Mouse (Mus musculus): Measurements from ENCODE around the gene Itm2a. TPM values are rescaled to one million over a fixed set of nuclear protein-coding genes. Genes with fewer than 3 reads are reported as not detected.
A peak's percentile ranks its signal among the peaks of the same experiment; 100 is the strongest.

Itm2a gene
- 311 and 352 TPM in 2 replicates for polyA plus RNA-seq (2015; fragmentation: Nextera tagmentation; extraction: Ambion mirVana)

DNA sequence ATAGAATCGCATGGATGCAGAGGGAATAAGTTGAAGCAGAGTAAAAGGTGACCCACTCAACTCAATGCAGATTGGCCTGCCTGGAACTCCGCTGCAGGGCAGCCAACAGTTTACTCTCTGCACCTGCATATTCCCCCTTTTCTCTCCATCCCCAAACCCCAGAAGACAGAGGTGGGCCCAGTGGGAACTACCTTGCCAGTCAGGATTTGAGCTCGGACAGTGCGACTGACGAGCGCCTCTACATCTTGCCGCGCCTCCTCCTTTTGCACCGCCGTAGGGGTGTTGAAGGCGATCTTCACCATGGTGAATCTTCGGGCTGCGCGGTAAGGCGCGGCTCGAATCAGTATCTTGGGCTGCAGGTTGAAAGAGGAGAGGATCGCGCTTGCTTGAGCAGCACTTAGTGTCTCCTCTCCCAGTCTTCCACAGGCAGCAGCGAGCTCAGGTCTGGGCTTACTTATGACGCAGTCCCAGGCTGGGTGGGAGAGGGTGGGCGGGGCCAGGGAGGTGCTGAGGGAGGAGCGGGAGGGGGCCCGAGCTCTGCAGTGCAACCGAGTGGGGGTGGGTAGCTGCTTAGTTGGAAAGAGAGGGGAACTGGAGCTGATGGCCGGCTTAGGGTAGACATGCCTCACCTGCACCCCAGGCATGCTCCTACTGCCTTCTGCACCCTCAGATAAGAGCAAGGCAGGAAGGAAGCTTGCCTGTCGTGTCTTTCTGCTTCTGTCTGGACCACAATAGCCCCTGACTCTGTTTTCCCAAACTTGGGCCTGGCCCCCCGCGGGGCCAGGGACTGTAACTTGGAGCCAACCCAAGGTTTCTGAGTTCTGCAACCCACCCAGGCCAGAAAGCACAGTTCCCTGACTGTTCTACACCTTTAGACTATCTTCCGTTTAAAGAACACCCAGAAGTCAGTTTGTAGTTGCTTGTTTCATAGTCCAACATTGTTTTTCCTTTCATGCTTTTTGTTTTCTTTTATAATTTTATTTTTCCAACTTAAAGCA lies at the start of gene Itm2a:
TSS of gene Itm2a (minus strand) at position 462 of the 998 bp plus-strand sequence.
- H3K36me3 ChIP-seq (ENCODE audit: control insufficient read depth, insufficient read depth), result no peaks in the 10 kb centered on the region
- H3K4me2 ChIP-seq (ENCODE audit: low read depth, low read length), result peak within 1 kb of the TSS; percentile 59
- no peaks in the 10 kb centered on the region; the same call in 1 of the 2 replicates for H3K4me1 ChIP-seq (ENCODE audit: control insufficient read depth, insufficient read depth, low read length)
- H3K9me3 ChIP-seq (replicated peaks; ENCODE audit: control insufficient read depth, low read length), result no peaks in the 10 kb centered on the region
- no peaks in the 10 kb centered on the region for H3K27me3 ChIP-seq (ENCODE audit: control insufficient read depth, insufficient read depth, low read length)
- peak within 1 kb of the TSS; percentile 56 for H3K4me3 ChIP-seq (ENCODE audit: low read length)
- 10% methylated on average over 30 of the region's 30 CpGs for WGBS
- peak within 1 kb of the TSS; percentile 60 for H3K27ac ChIP-seq (ENCODE audit: low read length)
- H3K9ac ChIP-seq (ENCODE audit: low read length), result peak within 1 kb of the TSS; percentile 65
- ATAC-seq (replicated peaks; ENCODE audit: extremely low read depth, insufficient read depth, low FRiP score), result peak; percentile 94

DNA sequence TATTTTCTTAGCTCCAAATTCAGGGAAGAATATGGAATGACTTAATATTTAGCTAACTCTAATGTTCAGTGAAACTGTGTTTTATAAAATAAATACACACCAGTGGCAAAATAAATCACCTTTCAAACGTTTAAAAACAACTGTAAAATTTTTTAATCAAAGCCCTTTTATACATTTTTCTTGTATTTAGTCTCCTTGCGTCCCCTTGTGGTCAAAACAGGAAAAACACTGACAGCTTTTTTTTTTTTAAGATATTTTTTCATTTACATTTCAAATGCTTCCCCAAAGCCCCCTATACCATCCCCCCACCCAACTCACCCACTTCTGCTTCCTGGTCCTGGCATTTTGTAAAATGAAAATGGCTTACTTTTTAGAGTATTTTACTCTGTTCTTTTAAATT lies 32.7 kb upstream of the Itm2a start:
- Histone ChIP-seq H3K9ac (ENCODE audit: low read length) (no peak overlapping the region), H3K4me3 (ENCODE audit: low read length) (no peak overlapping the region), H3K36me3 (ENCODE audit: control insufficient read depth, insufficient read depth) (no peaks in the 10 kb centered on the region), H3K27me3 (ENCODE audit: control insufficient read depth, insufficient read depth, low read length) (no peaks in the 10 kb centered on the region), H3K4me2 (ENCODE audit: low read depth, low read length) (no peak overlapping the region), H3K27ac (ENCODE audit: low read length) (no peak overlapping the region), H3K4me1 (ENCODE audit: control insufficient read depth, insufficient read depth, low read length) (no peaks in the 10 kb centered on the region), H3K9me3 (replicated peaks; ENCODE audit: control insufficient read depth, low read length) (no peaks in the 10 kb centered on the region)
- ATAC-seq (replicated peaks; ENCODE audit: extremely low read depth, insufficient read depth, low FRiP score), result no peak
- WGBS, result 2% methylated on average over 2 of the region's 2 CpGs

DNA sequence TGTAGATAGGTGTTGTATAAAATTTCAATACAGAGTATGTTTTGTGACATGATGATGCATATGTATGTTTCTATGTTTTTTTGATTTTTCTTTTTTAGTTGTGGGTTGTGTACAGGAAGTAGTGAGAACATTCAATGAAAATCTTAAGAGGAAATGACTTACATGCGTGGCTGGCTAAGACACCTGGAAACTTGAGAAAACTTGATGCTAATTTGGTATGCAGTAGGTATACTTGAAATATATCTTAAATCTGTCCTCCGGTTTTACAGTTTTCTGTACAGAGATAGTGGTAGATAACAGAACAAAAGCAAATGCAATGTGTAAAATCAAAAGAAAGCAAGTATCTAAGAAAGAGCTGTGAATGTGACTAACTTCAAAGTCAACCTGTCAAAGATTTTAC lies 18.1 kb upstream of the Itm2a start:
- H3K9me3 ChIP-seq (replicated peaks; ENCODE audit: control insufficient read depth, low read length), result no peaks in the 10 kb centered on the region
- no peaks in the 10 kb centered on the region for H3K4me1 ChIP-seq (ENCODE audit: control insufficient read depth, insufficient read depth, low read length)
- no peak overlapping the region for H3K9ac ChIP-seq (ENCODE audit: low read length)
- ATAC-seq (replicated peaks; ENCODE audit: extremely low read depth, insufficient read depth, low FRiP score), result no peak
- no peaks in the 10 kb centered on the region for H3K36me3 ChIP-seq (ENCODE audit: control insufficient read depth, insufficient read depth)
- no peaks in the 10 kb centered on the region for H3K27me3 ChIP-seq (ENCODE audit: control insufficient read depth, insufficient read depth, low read length)
- WGBS, result 71% methylated on average over 2 of the region's 2 CpGs
- no peak overlapping the region for H3K27ac ChIP-seq (ENCODE audit: low read length)
- H3K4me3 ChIP-seq (ENCODE audit: low read length), result no peak overlapping the region
- no peak overlapping the region for H3K4me2 ChIP-seq (ENCODE audit: low read depth, low read length)

DNA sequence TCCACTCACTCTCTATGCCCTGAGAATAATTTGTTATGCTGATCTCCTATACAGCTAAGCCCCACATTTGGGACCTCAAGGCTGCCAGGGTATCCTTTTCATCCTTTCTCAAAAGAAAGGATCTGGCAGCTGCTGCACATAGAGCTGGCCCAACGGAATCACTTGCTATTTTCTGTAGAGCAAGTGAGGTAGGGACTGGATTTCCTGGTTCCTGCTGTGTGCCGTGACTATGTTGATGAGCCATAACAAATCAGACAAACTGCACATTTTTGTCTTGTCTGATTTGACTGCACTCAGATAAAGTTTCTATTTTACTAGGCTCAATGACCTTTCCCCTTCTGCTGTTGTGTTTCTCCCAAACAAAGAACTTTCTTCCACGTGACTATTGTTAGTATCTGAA lies 14.2 kb upstream of the Itm2a start:
- no peak overlapping the region for H3K27ac ChIP-seq (ENCODE audit: low read length)
- no peak overlapping the region for H3K4me3 ChIP-seq (ENCODE audit: low read length)
- H3K4me2 ChIP-seq (ENCODE audit: low read depth, low read length), result no peak overlapping the region
- H3K4me1 ChIP-seq (ENCODE audit: control insufficient read depth, insufficient read depth, low read length), result no peaks in the 10 kb centered on the region
- WGBS, result 57% methylated on average over 3 of the region's 3 CpGs
- no peak overlapping the region for H3K9ac ChIP-seq (ENCODE audit: low read length)
- no peaks in the 10 kb centered on the region for H3K27me3 ChIP-seq (ENCODE audit: control insufficient read depth, insufficient read depth, low read length)
- no peak for ATAC-seq (replicated peaks; ENCODE audit: extremely low read depth, insufficient read depth, low FRiP score)
- H3K36me3 ChIP-seq (ENCODE audit: control insufficient read depth, insufficient read depth), result no peaks in the 10 kb centered on the region
- H3K9me3 ChIP-seq (replicated peaks; ENCODE audit: control insufficient read depth, low read length), result no peaks in the 10 kb centered on the region

DNA sequence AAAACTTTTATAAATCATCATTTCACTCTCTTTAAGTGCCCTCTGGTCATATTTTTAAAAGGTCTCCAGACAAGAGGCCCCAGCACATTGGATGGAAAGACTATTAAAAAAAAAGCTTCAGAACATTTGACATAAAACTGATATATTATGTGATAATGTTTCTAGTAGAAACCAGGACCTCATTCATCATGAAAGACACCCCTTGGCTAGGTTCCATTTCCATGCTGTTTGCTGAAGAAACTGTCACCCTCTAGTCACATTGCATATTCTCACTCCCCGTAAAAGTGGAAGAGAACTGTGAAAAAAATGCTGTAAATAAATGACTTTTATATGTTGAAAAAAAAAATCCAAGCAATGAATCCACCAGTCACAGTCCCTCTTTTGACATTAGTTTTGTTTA lies 12.8 kb upstream of the Itm2a start:
- Histone ChIP-seq H3K27ac (ENCODE audit: low read length) (no peak overlapping the region), H3K4me3 (ENCODE audit: low read length) (no peak overlapping the region), H3K9me3 (replicated peaks; ENCODE audit: control insufficient read depth, low read length) (no peaks in the 10 kb centered on the region), H3K4me1 (ENCODE audit: control insufficient read depth, insufficient read depth, low read length) (no peaks in the 10 kb centered on the region), H3K9ac (ENCODE audit: low read length) (no peak overlapping the region), H3K27me3 (ENCODE audit: control insufficient read depth, insufficient read depth, low read length) (no peaks in the 10 kb centered on the region), H3K4me2 (ENCODE audit: low read depth, low read length) (no peak overlapping the region), H3K36me3 (ENCODE audit: control insufficient read depth, insufficient read depth) (no peaks in the 10 kb centered on the region)
- 50% methylated on average over 1 of the region's 1 CpGs for WGBS
- no peak for ATAC-seq (replicated peaks; ENCODE audit: extremely low read depth, insufficient read depth, low FRiP score)

DNA sequence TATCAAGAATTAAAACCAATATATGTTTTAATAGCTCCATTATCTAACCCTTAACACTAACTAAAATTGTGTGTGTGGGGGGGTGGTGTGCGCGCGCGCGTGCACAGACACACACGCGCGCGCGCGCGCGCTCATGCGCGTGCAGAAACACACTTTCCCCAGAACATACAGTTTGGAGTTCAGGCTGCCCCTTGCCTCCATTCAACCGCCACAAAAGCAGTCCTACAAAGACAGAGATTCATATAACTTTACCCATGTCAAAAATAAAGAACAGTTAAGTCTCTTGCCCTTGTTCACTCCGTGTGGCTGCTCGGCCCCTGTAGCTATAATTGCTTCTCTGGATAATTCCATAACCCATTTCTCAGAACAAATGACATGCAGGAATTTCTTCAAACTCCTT lies 695 bp downstream of the Itm2a start:
- peak overlapping the region; percentile 59 for H3K4me2 ChIP-seq (ENCODE audit: low read depth, low read length)
- no peaks in the 10 kb centered on the region for H3K36me3 ChIP-seq (ENCODE audit: control insufficient read depth, insufficient read depth)
- H3K9me3 ChIP-seq (replicated peaks; ENCODE audit: control insufficient read depth, low read length), result no peaks in the 10 kb centered on the region
- peak overlapping the region; percentile 60 for H3K27ac ChIP-seq (ENCODE audit: low read length)
- no peaks in the 10 kb centered on the region; the same call in 1 of the 2 replicates for H3K4me1 ChIP-seq (ENCODE audit: control insufficient read depth, insufficient read depth, low read length)
- ATAC-seq (replicated peaks; ENCODE audit: extremely low read depth, insufficient read depth, low FRiP score), result peak; percentile 20; the same call in 1 of the 2 replicates
- peak overlapping the region; percentile 65 for H3K9ac ChIP-seq (ENCODE audit: low read length)
- peak overlapping the region; percentile 56 for H3K4me3 ChIP-seq (ENCODE audit: low read length)
- WGBS, result 22% methylated on average over 18 of the region's 18 CpGs
- no peaks in the 10 kb centered on the region for H3K27me3 ChIP-seq (ENCODE audit: control insufficient read depth, insufficient read depth, low read length)

DNA sequence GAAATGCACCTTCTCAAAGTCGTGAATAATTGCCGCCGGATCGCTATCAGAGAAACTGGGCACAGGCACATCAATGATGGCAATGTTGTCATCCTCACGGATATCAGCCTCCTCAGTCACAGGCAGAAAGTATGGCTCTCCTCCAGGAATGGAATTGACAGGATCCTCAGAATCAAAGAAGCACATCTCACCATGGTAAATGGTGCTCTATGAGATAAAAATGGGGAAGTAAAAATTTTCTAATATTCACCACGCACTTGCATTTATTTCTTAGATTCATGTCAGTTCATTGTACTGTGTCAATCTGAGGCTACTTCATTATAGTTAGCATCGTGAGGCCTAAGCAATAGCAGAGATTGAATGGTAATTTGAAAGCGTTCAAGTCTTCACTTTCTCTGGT lies 4.1 kb downstream of the Itm2a start:
- no peak for ATAC-seq (replicated peaks; ENCODE audit: extremely low read depth, insufficient read depth, low FRiP score)
- H3K4me2 ChIP-seq (ENCODE audit: low read depth, low read length), result no peak overlapping the region
- 85% methylated on average over 8 of the region's 8 CpGs for WGBS

DNA sequence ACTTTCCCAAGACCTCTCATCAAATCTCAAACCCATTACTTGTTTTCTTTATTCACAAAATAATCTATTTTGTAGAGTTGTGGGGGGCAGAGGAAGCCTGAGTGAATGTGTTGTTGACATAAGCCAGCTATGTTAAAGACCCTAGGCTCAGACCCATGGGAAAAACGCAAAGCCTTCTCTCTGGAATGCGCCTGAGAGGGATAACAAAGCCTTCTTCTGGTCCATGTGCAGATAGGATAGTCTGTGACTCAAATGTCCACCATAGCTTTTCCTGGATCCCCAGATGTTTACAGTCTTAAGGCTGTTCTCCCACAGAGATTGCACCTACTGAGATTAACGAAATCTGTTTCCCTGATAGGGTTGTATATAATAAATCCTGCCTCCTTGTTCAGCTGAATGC lies 9.9 kb downstream of the Itm2a start:
- 30% methylated on average over 3 of the region's 3 CpGs for WGBS
- no peaks in the 10 kb centered on the region for H3K27me3 ChIP-seq (ENCODE audit: control insufficient read depth, insufficient read depth, low read length)
- no peak overlapping the region for H3K4me2 ChIP-seq (ENCODE audit: low read depth, low read length)
- ATAC-seq (replicated peaks; ENCODE audit: extremely low read depth, insufficient read depth, low FRiP score), result no peak
- H3K9ac ChIP-seq (ENCODE audit: low read length), result no peak overlapping the region
- no peaks in the 10 kb centered on the region for H3K9me3 ChIP-seq (replicated peaks; ENCODE audit: control insufficient read depth, low read length)
- no peaks in the 10 kb centered on the region for H3K36me3 ChIP-seq (ENCODE audit: control insufficient read depth, insufficient read depth)
- no peaks in the 10 kb centered on the region for H3K4me1 ChIP-seq (ENCODE audit: control insufficient read depth, insufficient read depth, low read length)
- no peak overlapping the region for H3K27ac ChIP-seq (ENCODE audit: low read length)
- no peak overlapping the region for H3K4me3 ChIP-seq (ENCODE audit: low read length)

More for the DNA sequence above, 4.1 kb downstream of the Itm2a start:
- no peaks in the 10 kb centered on the region for H3K27me3 ChIP-seq (ENCODE audit: control insufficient read depth, insufficient read depth, low read length)
- no peak overlapping the region for H3K9ac ChIP-seq (ENCODE audit: low read length)
- H3K27ac ChIP-seq (ENCODE audit: low read length), result no peak overlapping the region
- no peaks in the 10 kb centered on the region for H3K36me3 ChIP-seq (ENCODE audit: control insufficient read depth, insufficient read depth)
- no peak overlapping the region for H3K4me3 ChIP-seq (ENCODE audit: low read length)
- no peaks in the 10 kb centered on the region for H3K9me3 ChIP-seq (replicated peaks; ENCODE audit: control insufficient read depth, low read length)
- no peaks in the 10 kb centered on the region; the same call in 1 of the 2 replicates for H3K4me1 ChIP-seq (ENCODE audit: control insufficient read depth, insufficient read depth, low read length)

DNA sequence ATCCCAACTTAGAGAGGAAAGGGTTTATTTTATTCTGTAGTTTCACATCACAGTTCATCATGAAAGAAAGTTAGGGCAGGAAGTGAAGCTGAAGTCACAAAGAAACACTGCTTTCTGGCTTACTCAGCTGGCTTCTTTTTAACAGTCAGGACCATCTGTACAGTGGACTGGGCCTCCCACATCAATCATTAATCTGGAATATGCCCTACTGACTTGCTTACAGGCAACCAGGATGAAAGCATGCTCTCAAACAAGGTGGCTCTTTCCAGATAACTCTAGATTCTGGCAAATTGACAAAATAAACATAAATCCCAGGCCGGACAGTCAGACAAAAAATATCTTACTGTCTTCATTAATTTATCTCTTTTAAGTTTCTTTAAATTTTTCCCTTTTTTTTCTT lies 27.8 kb downstream of the Itm2a start:
- no peak overlapping the region for H3K27ac ChIP-seq (ENCODE audit: low read length)
- WGBS, result 57% methylated on average over 1 of the region's 1 CpGs

More for the DNA sequence above, 27.8 kb downstream of the Itm2a start:
- Histone ChIP-seq H3K4me1 (ENCODE audit: control insufficient read depth, insufficient read depth, low read length) (no peaks in the 10 kb centered on the region), H3K27me3 (ENCODE audit: control insufficient read depth, insufficient read depth, low read length) (no peaks in the 10 kb centered on the region), H3K9ac (ENCODE audit: low read length) (no peak overlapping the region), H3K9me3 (replicated peaks; ENCODE audit: control insufficient read depth, low read length) (no peaks in the 10 kb centered on the region), H3K36me3 (ENCODE audit: control insufficient read depth, insufficient read depth) (no peaks in the 10 kb centered on the region), H3K4me3 (ENCODE audit: low read length) (no peak overlapping the region), H3K4me2 (ENCODE audit: low read depth, low read length) (no peak overlapping the region)
- no peak for ATAC-seq (replicated peaks; ENCODE audit: extremely low read depth, insufficient read depth, low FRiP score)
